Mouse (Mus musculus) adrenal gland, postnatal 36 days (tissue): Measurements from ENCODE around the gene Ccdc69. TPM values are rescaled to one million over a fixed set of nuclear protein-coding genes. Genes with fewer than 3 reads are reported as not detected.
A peak's percentile ranks its signal among the peaks of the same experiment; 100 is the strongest.
"Not testable (repeated sequence)": the region's sequence is repeated elsewhere in the genome, so short reads cannot be mapped to it uniquely, and the experiment has no call there.

Source experiments
- DNase-seq, 2 experiments: peaks; one replicate each; pipeline ENCODE4 v3.0.0; 2021; ENCODE audit warnings: mixed read lengths in 1 of 2
- long read RNA-seq, 2 experiments: library from polyadenylated mRNA; stranded (forward); transcript quantifications; one replicate each; pipeline ENCODE4 v2.0.0; 2021; ENCODE audit warnings: borderline sequencing depth in 2 of 2
- total RNA-seq, 2 experiments: library from RNA; stranded (reverse); gene quantifications; 2 replicates each; pipeline ENCODE4 v1.2.3; 2021

Ccdc69 gene
- 1 to 10 TPM; 7.3 to 10.0 TPM for total RNA-seq
- long read RNA-seq, experiment 1, transcript Ccdc69-201 (7 exons, 1,402 nt) = major isoform, 11 of 13 reads
- long read RNA-seq, experiment 1, partial matches to known transcripts = 0 of 13 reads
- long read RNA-seq, experiment 1, other reads (novel, unspliced or antisense) = 2 of 13 reads
- long read RNA-seq, experiment 2, transcript Ccdc69-201 (7 exons, 1,402 nt) = major isoform, 8 of 9 reads
- long read RNA-seq, experiment 2, partial matches to known transcripts = 0 of 9 reads
- long read RNA-seq, experiment 2, other reads (novel, unspliced or antisense) = 1 of 9 reads

DNA sequence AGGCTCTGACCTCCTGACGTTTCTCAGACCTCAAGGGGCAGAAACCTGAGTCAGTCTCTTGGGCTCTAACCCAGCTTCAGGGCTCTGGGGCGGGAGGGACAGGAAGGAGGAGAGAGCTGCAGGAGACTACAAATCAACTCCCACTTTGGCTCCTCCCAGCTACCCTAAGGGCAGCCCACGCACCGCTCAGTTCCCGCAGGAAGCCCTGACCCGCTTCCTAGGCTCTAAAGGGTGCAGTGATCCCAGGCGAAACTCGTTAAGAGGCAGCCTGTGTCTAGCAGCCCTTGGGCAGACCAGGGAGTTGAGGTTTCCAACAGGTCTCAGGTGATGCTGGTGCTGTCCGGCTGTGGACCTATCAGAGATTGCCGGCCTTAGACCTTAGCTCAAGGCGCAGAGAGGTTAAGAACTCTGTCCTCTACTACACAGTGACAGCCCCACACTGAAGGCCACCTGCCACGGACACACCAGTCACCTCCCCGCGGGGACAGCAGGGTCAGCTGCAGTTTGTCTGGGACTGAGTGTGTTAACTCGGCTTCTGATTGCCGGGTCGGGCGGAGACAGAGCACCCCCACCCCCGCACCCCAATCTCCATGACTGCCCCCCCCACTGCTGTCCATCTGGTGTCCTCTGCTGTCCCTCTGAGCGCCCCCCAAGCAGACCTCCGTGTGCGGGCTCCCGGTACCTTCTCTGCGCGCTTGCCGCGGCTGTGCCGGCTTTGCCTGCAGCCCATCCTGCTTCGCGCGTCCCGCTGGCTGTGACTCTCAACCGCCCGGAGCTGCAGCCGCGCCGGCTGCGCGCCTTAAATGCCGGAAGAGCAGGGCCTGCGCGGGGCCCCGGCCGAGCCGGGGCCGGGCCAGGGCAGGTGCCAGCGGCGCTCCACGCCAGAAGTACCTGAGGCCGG, at the start of gene Ccdc69:
Ccdc69 (minus strand) TSS at position 801 of the 901 bp plus-strand sequence.
- DNase-seq = peak; percentile 77 to 83

DNA sequence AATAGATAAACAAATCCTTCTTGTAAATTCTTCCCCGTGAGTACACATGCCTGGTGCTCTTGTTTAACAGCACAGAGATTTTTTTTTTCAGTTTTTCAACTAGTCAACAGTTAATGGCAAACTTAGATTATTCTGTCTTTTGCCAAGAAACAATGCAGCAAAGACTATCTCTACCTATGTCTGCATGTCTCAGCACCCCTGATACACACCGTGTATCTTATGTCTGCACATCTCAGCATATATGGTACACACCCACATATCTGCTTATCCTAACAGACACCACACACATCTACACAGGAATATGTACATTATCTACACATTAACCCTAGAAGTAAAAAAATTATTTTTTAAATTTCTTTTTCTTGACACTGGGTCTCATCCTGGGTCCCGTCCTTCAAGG, 48.7 kb upstream of the Ccdc69 start:
- DNase-seq = no peak

DNA sequence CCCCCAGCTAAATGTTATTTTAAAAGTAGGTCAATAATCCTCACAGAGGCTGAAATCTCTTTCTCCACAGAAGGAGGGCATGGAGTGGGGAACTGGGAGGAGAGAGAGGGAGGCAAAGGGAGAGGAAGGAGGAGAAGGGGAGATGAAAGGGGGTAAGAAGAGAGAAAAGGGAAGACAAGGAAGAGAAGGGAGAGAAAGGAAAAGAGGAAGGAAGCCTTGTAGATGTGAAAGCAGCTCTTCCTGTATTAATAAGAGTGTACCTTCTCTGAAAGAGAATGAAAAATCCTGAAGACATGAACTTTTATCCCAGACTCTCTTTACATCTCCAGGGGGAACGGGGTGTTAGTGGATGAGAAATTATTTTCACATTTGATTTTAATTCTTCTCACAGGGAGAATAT, 43.5 kb upstream of the Ccdc69 start:
- DNase-seq = no peak

DNA sequence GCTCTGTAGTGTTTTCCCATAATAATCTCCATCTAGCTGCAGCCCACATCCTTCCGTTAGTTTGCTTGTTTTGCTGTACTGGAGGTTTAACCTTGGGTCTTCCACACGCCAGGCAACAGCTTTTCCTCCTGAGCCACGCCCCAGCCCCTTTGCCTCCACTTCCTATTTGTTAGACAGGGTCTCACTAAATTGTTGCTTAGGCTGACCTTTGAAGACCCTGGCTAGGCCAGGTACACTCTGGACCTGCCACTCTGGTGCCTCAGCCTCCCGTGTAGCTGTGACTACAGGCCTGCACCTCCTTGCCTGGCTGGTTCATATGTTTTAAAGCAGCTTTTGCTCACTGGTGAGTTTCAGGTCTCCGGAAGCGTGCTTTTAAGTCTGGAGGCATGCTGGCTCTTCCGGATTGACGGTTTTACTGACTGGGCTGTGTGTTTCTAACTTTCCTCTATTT, 42.9 kb upstream of the Ccdc69 start:
- DNase-seq = no peak

DNA sequence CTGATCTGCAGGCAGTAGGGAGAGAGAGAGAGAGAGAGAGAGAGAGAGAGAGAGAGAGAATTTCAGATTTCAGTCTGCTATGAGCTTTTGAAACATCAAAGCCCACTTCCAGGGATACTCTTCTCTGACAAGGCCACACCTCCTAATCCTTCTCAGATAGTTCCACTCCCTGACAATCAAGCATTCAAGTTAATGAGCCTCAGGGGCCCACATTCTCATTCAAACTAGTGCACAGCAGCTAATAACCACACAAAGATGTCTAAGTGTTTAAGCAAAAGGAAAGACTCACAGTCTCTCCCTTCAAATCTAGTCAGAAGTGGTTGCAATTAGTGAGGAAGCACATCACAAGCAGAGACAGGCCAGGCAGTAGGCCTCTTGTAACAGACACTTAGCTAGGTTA, 42.3 kb upstream of the Ccdc69 start:
- DNase-seq = no peak

DNA sequence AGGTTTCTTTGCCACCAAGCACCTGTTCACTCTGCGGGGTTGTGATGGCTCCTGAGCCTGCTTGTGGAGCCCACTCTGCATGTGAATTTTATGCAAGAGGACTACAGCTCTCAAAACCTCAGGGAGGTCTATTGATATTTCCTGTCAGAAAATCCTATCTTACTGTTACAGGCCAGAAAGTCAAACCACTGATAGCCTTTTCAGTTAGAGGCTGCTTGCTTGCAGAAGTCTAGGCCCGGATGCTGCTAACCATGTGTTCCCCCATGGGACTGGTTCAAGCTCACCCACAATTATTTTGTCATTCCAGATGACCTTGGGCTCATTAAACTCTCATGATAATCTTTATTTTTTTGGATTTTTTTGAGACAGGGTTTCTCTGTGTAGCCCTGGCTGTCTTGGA, 39.1 kb upstream of the Ccdc69 start:
- no peak for DNase-seq

DNA sequence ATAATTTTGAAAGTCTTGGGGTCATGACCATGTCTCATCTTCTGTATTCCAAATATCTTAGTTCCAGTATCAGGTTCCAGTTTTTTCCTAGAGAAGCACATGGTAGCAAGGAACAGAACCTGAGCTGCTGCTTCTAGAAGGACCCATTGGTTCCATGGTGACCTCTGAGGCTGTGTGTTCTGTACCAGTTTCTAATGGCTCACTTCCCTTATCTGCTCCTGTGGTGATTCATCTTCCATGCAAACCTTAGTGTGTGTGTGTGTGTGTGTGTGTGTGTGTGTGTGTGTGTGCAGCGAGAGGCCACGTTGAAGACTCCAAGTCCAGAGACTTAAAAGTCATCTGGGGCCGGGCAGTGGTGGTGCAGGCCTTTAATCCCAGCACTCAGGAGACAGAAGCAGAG, 38.1 kb upstream of the Ccdc69 start:
- peak; percentile 35 to 55 for DNase-seq

DNA sequence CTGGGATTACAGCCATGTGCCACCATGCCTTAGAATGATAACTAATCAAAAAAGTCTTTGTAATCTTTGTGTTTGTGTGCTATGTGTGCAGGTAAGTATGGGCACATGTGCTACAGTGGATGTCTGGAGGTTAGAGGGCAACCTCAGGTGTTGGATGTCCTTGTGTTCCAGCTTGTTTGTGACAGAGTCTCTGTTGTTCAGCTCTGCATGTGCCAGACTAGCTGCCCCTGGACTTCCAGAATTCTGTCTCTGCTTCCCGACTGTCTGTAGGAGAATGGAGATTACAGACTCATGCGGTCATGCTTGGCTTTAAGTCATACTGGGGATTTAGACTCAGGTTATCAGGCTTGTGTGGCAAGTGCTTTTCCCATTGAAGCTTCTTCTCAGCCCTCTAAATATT, 36.4 kb upstream of the Ccdc69 start:
- no peak for DNase-seq

DNA sequence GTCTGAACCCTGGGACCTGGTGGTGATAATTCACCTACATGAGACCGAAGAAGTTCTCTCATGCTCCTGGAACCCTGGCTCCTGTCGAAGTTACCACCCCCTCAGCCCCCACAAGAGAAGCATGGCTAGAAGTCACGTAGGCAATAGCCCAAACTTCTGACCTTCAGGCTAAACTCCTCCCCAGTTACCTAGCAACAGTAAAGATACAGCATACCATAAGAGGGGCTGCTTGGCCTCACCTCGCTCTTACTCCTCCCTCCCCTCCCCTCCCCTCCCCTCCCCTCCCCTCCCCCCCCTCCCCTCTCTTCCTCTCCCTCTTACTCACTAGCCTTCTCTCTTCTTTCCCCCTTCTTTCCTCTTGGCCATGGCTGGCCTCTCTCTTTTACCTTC, 35.9 kb upstream of the Ccdc69 start:
- DNase-seq = not testable (repeated sequence)

DNA sequence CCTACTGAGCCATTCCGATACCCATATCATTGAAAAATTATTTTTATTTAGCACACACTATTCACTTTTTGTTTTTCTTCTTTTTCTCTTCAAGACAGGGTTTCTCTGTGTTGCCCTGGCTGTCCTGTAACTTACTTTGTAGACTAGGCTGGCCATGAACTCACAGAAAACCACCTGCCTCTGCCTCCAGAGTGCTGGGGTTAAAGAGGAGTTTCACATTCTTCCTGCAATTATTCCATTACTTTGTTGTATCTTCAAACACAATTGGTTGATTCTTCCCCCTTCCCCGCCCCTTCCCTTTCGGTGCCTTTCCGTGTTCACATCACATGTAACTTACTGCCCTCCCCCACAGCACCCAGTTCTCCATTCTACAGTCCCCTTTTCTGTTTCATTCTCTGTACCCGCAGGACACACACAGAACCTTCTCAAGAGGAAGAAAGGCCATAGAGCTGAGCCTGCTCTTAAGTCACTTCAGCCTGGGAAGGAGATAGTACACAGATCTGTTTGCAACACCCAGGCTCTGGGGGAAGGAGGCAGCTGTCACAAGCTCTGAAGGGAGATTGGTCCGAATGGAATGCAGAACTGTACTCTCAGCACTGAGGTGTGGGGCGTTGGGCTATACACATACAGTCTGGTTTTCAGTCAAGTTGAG, 35.4 kb upstream of the Ccdc69 start:
- DNase-seq = no peak

DNA sequence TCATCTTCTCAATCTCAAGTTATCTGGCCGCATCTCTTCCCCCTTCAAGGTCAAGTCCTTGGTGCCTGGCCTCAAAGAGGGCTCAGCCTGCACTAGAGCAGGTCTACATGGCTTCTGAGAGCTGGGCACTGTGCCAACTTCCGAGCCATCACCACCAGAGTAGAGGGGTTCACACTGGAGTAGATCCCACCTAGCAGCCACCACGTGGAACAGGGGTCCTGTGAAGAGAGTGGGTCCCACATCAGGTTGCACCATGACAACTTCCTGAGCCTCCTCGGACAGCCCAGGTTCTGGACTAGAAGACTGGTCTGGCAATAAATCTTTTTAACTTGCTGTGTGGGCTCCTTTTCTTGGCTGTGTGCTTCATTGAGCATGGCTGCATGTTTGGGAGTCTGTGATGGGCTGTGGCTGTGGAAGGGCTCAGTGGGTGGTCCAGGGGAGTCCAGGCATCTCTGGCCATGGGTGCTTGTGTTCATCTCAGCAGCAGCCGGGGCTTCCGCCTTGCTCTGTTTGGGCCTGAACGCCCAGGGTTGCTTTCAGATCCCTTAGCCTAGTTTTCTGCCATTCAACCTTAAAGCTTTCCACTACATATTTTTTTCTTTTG, 32.7 kb upstream of the Ccdc69 start:
- DNase-seq = peak in 1 of 2 experiments; percentile 34

DNA sequence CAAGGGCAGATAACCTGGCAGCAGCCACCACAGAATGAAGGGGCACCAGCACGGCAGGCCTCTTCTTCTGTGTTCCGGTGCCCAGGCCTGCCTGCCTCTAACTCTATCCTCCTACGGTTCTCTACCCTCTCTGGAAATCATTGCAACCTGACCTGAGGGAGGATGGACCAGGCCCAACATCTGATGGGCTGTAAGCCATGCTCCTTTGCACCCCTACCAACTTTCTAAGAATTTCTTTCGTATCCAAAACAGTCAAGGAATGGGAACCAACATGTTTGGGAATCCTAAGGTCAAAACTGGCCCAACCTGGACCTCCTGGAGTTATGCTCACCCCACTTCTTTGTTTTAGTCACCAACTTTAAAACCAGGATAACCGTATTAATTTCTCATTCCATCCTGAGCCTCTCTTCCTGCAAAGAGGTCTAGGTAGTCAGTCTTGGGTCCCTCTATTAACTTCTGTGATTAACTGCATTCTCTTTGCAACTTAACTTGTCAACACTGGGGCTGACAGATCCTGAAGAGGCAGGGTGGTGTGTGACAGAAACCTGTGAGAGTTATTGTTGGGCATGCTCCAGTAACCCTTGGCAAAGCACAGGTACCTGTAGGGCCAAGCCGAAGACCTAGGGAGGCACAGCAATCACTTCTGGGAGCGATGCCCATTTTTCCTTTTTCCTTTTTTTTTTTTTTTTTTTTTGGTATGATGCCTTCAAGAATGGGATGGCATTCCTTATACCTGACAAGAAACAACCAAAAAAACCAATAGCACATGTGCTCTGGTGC, 31.8 kb upstream of the Ccdc69 start:
- no peak for DNase-seq

DNA sequence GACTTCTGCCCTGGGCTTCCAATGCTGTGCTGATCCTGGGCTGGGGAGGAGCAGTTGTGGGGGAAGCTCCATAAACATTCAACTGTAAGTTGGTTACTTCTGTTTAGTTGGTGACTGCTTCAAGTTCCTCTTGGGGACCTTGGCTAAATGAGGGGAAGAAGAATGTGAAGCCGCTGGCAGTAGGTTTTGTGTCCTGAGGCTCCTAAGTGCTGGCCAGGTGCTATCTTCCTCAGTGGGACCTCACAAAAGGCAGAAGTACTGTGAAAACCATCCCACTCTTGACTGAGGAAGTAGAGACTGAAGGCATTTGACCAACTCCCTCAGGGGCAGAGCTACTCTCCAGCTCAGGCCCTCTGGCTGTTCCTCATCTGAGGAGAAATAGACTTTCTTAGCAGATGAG, 28.7 kb upstream of the Ccdc69 start:
- DNase-seq = no peak

DNA sequence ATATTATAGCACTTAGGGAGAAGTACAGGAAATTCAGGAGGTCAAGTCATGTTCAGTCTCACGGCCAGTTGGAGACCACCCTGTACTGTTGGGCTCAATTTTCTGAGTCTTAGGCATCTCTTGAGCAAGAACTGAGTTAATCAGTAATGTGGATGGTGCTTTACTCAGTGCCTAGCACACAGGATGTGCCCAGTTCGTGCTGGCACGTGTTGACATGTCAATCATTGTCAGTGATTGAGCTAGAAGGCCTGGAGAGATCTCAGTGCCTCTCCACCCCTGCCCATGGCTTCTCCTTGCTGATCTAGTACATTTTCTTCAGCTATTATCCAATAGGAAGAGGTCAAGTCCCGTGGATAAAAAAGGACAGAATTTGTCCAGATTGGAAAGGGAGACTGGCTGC, 27.5 kb upstream of the Ccdc69 start:
- no peak for DNase-seq

DNA sequence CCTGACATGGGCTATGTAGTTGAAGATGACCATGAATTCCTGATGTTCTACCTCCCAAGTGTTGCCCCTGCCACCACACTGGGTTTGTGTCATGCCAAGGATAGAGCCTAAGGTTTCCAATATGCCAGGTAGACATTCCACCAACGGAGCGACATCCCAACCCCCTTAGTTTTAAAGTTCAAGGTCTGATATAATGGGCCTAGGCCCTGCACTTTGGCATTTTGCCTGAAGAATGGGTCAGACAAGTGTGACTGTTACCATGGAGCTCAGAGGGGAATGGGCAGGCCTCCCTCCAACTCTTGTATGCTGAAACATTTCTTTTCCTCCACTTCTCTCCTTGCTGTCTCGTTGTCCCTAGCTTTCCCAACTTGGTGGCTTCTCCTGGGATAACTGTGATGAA, 25.3 kb upstream of the Ccdc69 start:
- DNase-seq = peak; percentile 68 to 70

DNA sequence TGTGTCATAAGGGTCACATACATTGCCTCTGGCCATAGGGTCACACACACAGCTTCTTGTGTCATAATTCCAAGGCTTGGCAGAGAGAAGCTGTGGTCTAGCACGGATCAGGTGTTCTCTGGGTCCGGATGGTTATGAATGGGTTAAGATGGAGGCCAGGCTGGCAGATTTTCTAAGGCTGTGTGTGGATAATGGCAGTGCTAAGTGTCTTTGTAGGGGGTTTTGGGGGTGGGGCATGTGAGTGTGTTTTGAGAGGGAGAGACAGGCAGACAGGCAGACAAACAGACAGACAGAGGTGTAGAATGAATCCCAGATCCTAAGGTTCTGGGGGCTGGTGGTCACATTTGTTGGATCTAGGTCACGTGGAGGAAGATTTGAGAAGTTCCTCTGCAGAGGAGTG, 24.1 kb upstream of the Ccdc69 start:
- DNase-seq = no peak

DNA sequence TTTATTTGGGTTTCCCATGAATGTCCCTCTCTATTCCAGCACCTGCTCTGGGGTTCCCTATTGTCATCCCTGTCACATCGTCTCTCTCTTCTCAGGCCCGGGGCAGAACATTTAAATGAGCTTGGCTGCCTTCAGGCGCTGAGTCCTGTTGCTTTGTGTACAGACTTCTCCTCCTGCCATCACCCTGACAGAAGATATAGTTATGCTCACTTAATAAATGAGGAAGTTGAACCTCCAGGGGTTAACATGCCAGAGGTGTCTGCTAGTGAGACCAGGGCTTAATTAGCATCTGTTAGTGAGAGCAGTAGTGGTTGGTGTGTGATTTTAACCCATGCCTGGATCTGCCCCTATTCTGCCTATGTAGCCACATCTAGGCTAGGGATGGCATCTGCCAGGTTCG, 21.9 kb upstream of the Ccdc69 start:
- DNase-seq = no peak

DNA sequence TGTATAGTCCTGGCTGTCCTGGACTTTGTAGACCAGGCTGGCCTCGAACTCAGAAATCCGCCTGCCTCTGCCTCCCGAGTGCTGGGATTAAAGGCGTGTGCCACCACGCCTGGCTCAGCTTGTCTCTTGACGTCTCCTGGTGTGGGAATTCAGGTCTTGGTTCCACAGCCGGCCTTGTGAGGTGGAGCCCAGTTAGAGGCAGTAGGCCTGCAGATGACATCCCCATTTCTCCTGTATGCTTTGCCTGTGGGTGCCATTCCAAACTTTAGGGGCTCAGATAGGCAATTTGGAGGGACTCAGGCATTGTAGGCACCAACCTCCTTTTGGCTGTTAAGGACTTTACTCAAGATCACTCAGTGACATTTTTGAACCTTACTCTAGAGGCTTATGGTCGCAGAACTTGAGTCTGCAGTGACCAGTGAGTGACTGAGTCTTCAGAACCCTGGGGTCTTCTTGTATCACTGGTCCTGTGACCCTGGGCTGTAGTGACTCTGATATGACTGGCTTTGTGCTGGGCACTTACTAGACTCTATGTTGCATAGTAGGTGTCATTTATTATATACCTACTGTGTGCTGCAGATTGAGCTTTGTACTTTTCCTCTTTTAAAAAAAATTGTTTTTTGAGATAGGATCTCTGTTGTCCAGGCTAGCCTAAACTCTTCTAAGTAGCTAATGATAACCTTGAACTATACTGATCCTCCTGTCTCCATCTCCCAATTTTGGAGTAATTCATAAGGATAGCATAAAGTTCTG, 21.3 kb upstream of the Ccdc69 start:
- no peak for DNase-seq

DNA sequence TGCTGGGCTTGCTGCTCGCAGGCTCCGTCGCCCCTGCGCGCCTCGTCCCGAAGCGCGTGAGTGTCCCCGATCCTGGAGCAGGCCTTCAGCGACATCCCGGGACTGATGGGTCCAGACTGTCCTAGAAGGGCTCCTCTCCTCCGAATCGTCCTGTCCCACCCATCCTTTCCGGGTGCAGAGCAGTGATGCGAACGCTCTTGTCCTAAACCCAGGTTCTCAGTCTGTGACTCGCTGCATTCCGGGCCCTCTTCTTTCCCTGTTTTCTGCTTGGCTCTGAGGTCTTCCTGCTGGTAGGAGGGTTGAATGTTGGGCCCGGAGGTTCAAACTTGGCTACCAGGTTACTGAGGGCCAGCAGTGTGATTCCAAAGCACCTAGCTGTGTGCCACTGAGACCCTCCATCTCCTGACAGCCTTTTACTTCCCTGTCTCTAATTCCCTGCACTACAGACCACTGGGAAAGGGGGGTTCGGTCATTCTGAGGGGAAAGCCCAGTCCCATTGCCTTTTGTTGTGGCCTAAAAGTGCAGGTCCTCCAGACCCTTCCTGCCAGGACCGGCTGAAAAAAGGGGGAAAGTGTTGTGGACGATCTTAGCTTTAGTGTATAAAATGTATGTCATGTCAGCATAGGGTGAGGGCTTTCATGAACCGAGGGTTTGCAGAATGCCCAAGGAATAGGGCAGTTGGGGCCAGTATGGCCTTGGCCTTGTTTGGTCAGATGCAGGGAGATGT, 20.4 kb upstream of the Ccdc69 start:
- no peak for DNase-seq
